Mouse (Mus musculus) midbrain, embryonic 14.5 days (tissue): ENCODE results near the gene Thtpa. TPM values are rescaled to one million over a fixed set of nuclear protein-coding genes. Genes with fewer than 3 reads are reported as not detected.

ENCODE experiments used
- ATAC-seq: fragments of 200-750 bp; cut with Nextera tagmentation; 2 replicates; pipeline ENCODE4 v1.8.0; 2017; ENCODE audit warnings: moderate number of reproducible peaks, moderate library complexity; ENCODE audit not compliant: low FRiP score, low TSS enrichment
- DNase-seq: peaks from one replicate; pipeline ENCODE4 v3.0.0-alpha.2; 2015
- H3K27ac ChIP-seq: fragments of 300-500 bp; sonication (generic); replicated peaks from 2 replicates; pipeline ENCODE4 v1.5.1; 2014; ENCODE audit warnings: mild to moderate bottlenecking, low read depth, low read length, moderate library complexity
- H3K27me3 ChIP-seq: fragments of 300-500 bp; sonication (generic); 2 replicates; pipeline ENCODE4 v1.6.1; 2014; ENCODE audit warnings: low read length, control low read depth, mixed read lengths; ENCODE audit not compliant: control insufficient read depth, insufficient read depth
- H3K36me3 ChIP-seq: fragments of 300-500 bp; sonication (generic); 2 replicates; pipeline ENCODE4 v1.6.1; 2014; ENCODE audit warnings: low read length, control low read depth; ENCODE audit not compliant: control insufficient read depth, insufficient read depth
- H3K4me1 ChIP-seq: fragments of 300-500 bp; sonication (generic); 2 replicates; pipeline ENCODE4 v1.6.1; 2014; ENCODE audit warnings: mild to moderate bottlenecking, antibody characterized with exemption, low read length, control low read depth; ENCODE audit not compliant: control insufficient read depth, insufficient read depth
- H3K4me2 ChIP-seq: fragments of 300-500 bp; sonication (generic); 2 replicates; pipeline ENCODE4 v1.6.1; 2014; ENCODE audit warnings: mild to moderate bottlenecking, low read length, moderate library complexity
- H3K4me3 ChIP-seq: fragments of 300-500 bp; sonication (generic); replicated peaks from 2 replicates; pipeline ENCODE4 v1.5.1; 2014; ENCODE audit warnings: low read depth, low read length
- H3K9ac ChIP-seq: fragments of 300-500 bp; sonication (generic); replicated peaks from 2 replicates; pipeline ENCODE4 v1.6.1; 2014; ENCODE audit warnings: mild to moderate bottlenecking, low read length, moderate library complexity
- H3K9me3 ChIP-seq: fragments of 300-500 bp; sonication (generic); 2 replicates; pipeline ENCODE4 v1.6.1; 2016; ENCODE audit warnings: low read length, control low read depth, mixed read lengths; ENCODE audit not compliant: control insufficient read depth
- WGBS: fragments of 180-500 bp; shearing (Covaris S2); extraction: QIAGEN DNeasy Blood & Tissue Kit; methylation state at CpG from one replicate; pipeline ENCODE4 v1.1.7; 2014; 5-methylcytosine and 5-hydroxymethylcytosine counted together
- polyA plus RNA-seq: library from polyadenylated mRNA; unstranded; fragments of >200 nt; fragmentation: Nextera tagmentation; extraction: Ambion mirVana; gene quantifications from 2 replicates; pipeline ENCODE4 v1.2.1, GENCODE M21; 2014

The Thtpa gene
- polyA plus RNA-seq, 1 experiment from 2014 or later = 33.7 TPM

DNA sequence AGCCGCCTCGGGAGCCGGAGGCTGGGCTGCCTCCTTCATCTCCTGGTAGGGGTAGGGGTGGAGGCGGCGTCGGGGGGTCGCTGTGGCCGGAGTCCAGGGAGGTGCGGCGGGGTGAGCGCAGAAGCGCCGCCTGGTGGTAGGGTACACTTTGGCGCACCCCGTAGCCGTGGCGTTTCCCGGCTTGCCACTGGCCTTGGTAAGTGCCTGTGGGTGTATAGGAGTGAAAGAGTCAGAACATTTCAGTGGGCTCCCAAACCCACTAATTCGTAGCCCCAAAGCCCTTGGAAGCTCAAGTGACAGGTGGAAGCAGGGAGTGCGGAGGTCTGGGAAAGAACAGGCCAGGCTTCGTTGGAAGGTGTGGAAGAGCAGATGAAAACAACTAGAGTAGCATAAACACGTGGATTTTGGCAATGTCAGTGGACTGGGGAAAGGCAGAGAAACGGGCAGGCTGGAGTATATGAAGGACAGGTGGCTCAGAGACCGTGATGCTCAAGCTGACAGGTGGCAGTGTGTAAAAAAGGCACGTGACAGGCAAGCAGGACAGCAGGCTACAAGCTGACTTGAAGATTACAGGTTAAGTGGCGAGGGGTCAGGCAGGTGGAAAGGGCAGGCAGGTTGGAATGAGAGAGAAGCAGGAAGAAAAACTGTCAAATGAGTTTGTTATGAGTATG lies 19.5 kb downstream of the Thtpa start:
- Histone ChIP-seq H3K4me3 (peak overlapping the region; percentile 75), H3K9me3 (no peaks in the 10 kb centered on the region), H3K27ac (peak overlapping the region; percentile 94), H3K4me1 (peaks cover 45% of the 10 kb centered on the region), H3K4me2 (peak overlapping the region; percentile 89), H3K9ac (peak overlapping the region; percentile 81), H3K27me3 (peaks cover 11% of the 10 kb centered on the region; the same call in 1 of the 2 replicates), H3K36me3 (peaks cover 17% of the 10 kb centered on the region)
- ATAC-seq = no peak
- DNase-seq = no peak
- WGBS = 11% methylated on average over 26 of the region's 26 CpGs

DNA sequence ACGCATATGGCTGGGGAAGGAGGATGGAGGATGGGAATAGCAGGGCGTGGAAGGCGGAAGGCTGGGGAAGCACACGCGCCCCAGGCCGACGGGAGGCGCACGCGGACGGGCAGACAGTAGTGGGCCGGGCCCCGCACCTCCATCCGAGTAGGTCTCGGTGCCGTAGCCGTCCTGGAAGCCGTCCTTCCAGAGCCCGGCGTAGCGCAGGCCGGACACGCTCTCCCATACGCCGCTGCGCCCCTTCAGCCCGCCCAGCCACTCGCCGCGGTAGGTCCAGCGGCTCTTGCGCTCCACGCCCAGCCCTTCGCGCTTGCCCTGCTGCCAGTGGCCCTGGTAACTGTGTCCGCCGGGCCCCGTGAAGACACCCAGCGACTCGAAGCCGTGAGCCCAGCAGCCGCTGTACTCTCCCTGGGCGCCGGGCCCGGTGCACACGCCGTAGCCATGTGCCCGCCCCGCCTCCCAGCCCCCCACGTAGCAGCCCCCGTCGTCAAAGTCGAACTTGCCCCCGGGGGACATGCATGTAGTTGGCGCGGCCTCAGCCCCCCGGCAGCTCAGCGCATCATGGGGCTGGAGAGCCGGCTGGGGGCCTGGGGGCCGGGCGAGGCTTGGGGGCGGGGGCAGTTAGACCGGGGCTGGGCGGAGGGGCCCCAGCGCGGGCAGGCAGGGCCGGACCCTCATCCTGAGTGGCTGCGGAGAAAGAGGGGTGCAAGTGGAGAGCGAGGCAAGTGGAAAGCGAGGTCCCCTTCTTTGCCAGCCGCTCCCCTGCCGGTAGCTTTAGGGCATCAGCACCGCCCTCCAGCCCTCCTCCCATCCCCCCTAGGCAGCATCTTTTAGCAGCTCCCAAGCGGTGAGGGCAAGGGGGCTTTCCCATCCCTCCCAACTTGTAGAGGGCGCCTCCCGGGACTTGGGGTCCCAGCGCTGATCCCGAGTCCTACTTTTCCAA lies 20.4 kb downstream of the Thtpa start:
- peaks cover 37% of the 10 kb centered on the region for H3K4me1 ChIP-seq
- peaks cover 17% of the 10 kb centered on the region for H3K36me3 ChIP-seq
- WGBS = under 1% methylated on average over 75 of the region's 78 CpGs
- DNase-seq (peak; percentile 80), ATAC-seq (peak; percentile 57)
- H3K27ac ChIP-seq = peak overlapping the region; percentile 94
- H3K4me2 ChIP-seq = peak overlapping the region; percentile 89
- no peaks in the 10 kb centered on the region for H3K9me3 ChIP-seq
- H3K27me3 ChIP-seq = peaks cover 11% of the 10 kb centered on the region; the same call in 1 of the 2 replicates
- H3K9ac ChIP-seq = peak overlapping the region; percentile 81
- H3K4me3 ChIP-seq = peak overlapping the region; percentile 75

DNA sequence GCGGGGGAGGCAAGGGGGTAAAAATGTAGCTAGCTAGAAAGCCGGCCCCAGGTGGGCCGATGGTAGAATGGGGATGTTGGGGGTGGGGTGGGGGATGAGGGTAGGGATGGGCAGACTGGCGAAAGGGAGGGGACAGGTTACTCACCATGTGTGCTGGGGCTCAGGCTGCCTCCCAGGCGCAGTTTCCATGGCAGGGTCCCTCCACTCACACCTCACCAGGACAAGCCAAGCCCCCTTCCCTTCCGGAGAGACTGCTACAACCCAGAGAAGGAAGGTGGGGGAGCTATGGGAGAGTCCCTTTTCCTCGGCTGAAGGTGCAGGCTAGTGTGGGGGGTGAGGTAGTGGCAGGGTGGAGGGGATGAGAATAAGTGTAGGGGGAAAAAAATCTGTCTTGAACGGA lies 21.3 kb downstream of the Thtpa start:
- Histone ChIP-seq H3K9ac (peak overlapping the region; percentile 81), H3K4me3 (peak overlapping the region; percentile 75), H3K4me2 (peak overlapping the region; percentile 89), H3K4me1 (peaks cover 34% of the 10 kb centered on the region), H3K27me3 (peaks cover 11% of the 10 kb centered on the region; the same call in 1 of the 2 replicates), H3K27ac (peak overlapping the region; percentile 94), H3K36me3 (peaks cover 10% of the 10 kb centered on the region), H3K9me3 (no peaks in the 10 kb centered on the region)
- DNase-seq (peak; percentile 49), ATAC-seq (peak; percentile 17)
- 4% methylated on average over 8 of the region's 8 CpGs for WGBS

DNA sequence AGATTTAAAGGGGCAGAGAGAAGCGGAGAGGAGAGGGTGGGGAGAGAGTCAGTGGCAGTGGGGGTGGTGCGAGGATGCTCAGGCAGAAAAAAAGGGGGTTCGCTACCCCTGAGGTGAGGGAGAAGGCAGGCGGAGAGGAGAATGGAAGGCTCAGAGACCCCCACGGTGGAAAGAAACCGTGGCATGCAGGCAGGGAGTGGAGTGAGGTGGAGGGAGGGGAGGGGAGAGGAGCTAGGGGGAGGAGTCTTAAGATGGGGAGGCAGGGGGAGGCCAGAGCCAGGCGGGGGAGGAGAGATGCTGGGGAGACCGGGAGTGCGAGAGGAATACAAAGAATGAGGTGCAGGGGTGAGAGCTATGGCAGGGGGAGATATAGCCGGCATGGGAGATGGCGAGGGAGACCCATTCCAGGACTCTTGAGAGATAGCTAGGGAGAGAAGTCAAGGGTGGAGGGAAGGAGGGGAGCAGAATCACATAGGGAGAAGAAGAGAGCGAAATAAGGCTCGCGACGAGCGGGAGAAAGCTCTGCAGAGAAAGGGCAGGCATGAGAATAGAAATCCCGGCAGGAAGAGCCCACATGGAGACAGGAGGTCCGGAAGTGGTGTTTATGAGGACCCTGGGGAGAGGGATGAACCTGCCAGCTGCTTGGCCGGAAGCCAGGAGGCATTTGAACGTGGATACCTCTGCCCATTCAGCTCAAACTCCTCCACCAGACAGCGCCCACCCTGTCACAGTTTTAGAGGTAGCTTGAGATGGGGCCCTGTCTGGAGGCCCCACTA lies 22.0 kb downstream of the Thtpa start, which contains the start of gene Jph4:
TSS of gene Jph4 (minus strand) at position 511 of the 776 bp plus-strand sequence.
- H3K27ac ChIP-seq = peak within 1 kb of the TSS; percentile 94
- H3K4me3 ChIP-seq = peak within 1 kb of the TSS; percentile 75
- no peaks in the 10 kb centered on the region for H3K9me3 ChIP-seq
- H3K27me3 ChIP-seq = peaks cover 11% of the 10 kb centered on the region; the same call in 1 of the 2 replicates
- H3K4me2 ChIP-seq = peak within 1 kb of the TSS; percentile 89
- WGBS = 4% methylated on average over 21 of the region's 21 CpGs
- peak within 1 kb of the TSS; percentile 81 for H3K9ac ChIP-seq
- peaks cover 32% of the 10 kb centered on the region for H3K4me1 ChIP-seq
- ATAC-seq (peak; percentile 59), DNase-seq (peak; percentile 87)
- H3K36me3 ChIP-seq = peaks cover 10% of the 10 kb centered on the region

DNA sequence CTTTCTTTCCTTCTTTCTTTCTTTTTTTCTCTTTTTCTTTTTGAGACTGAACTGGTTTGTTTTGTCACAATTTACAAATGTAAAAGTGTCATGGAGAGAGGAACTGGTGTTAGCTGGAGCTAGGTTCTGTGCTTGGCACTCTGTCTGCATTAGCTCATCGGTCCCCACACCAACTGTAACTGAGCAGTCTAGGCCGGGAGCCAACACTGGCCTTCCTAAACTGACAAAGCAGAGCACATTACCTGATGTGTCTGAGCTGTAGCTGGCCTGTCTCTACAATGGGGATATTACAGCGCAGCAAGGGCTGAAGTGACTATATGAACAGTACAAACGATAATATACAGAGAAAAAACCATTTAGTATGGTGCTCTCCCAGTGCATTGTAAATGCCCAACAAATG lies 24.3 kb downstream of the Thtpa start:
- Histone ChIP-seq H3K36me3 (no peaks in the 10 kb centered on the region), H3K4me1 (peaks cover 34% of the 10 kb centered on the region), H3K4me3 (no peak overlapping the region), H3K27ac (no peak overlapping the region), H3K9ac (no peak overlapping the region), H3K27me3 (peaks cover 1% of the 10 kb centered on the region; the same call in 1 of the 2 replicates), H3K4me2 (no peak overlapping the region), H3K9me3 (no peaks in the 10 kb centered on the region)
- no peak for DNase-seq
- no peak for ATAC-seq
- 81% methylated on average over 4 of the region's 4 CpGs for WGBS

DNA sequence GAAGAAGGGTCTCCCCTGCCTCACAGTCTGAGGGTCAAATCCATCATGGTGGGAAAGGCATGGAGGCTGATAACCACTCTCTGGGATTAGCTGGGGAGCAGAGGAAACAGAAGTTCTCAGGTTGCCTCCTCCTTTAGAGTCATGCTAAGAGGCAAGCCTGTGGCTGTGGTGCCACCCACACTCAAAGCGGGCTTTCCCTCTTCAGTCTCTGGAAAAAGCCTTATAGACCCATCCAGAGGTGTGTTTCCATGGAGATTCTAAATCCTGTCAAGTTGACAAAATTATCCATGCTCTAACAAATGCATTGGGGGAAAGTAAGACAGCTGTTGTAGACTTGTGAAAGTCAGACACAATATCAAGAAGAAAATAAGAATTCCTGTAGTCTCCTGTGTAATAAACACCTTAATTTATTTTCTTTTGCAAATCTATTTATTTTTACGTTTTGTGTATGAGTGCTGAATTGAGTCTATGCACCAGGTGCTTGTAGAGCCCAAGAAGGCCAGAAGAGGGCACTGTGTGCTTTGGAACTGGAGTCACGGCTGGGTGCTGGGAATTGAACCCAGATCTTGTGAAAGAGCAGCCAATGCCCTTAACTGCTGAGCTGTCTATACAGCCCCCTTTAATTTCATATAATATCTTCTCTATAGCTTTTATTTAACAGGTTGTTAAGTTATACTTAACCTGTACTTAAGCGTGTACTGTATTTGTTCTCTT lies 25.0 kb downstream of the Thtpa start:
- no peak overlapping the region for H3K4me2 ChIP-seq
- peaks cover 27% of the 10 kb centered on the region for H3K4me1 ChIP-seq
- no peak overlapping the region for H3K4me3 ChIP-seq
- H3K27me3 ChIP-seq = no peaks in the 10 kb centered on the region
- H3K9me3 ChIP-seq = no peaks in the 10 kb centered on the region
- H3K27ac ChIP-seq = no peak overlapping the region
- DNase-seq (no peak), ATAC-seq (no peak)
- 62% methylated on average over 4 of the region's 4 CpGs for WGBS
- H3K36me3 ChIP-seq = no peaks in the 10 kb centered on the region
- H3K9ac ChIP-seq = no peak overlapping the region

DNA sequence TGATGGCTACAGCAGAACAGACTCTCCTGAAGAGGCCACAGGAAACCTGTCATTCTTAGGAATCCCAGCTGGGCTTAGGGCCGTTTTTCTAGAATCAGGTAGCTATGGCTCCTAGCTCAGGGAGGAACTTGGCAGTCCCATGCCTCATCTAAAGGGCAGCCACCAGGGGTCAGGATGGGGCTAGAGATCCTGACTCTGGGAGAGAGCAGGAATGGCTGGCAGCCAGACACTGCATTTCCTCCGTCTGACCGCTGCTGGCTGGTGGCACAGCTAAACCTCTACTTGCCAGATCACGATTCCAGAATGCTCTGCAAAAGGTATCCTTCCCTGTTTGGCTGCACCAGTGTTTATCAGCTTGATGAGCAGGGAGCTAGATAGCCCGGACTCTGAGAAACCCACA lies 27.4 kb downstream of the Thtpa start:
- ATAC-seq (peak; percentile 90), DNase-seq (peak; percentile 93)
- no peak overlapping the region for H3K4me3 ChIP-seq
- no peaks in the 10 kb centered on the region for H3K27me3 ChIP-seq
- H3K4me1 ChIP-seq = peaks cover 24% of the 10 kb centered on the region
- H3K36me3 ChIP-seq = no peaks in the 10 kb centered on the region
- H3K27ac ChIP-seq = peak overlapping the region; percentile 90
- H3K4me2 ChIP-seq = peak overlapping the region; percentile 43
- 6% methylated on average over 5 of the region's 5 CpGs for whole genome bisulfite sequencing
- H3K9ac ChIP-seq = peak overlapping the region; percentile 32; the same call in 1 of the 2 replicates
- no peaks in the 10 kb centered on the region for H3K9me3 ChIP-seq
